Mouse (Mus musculus): ENCODE measurements around the gene Arid4b.

Gene Arid4b

DNA sequence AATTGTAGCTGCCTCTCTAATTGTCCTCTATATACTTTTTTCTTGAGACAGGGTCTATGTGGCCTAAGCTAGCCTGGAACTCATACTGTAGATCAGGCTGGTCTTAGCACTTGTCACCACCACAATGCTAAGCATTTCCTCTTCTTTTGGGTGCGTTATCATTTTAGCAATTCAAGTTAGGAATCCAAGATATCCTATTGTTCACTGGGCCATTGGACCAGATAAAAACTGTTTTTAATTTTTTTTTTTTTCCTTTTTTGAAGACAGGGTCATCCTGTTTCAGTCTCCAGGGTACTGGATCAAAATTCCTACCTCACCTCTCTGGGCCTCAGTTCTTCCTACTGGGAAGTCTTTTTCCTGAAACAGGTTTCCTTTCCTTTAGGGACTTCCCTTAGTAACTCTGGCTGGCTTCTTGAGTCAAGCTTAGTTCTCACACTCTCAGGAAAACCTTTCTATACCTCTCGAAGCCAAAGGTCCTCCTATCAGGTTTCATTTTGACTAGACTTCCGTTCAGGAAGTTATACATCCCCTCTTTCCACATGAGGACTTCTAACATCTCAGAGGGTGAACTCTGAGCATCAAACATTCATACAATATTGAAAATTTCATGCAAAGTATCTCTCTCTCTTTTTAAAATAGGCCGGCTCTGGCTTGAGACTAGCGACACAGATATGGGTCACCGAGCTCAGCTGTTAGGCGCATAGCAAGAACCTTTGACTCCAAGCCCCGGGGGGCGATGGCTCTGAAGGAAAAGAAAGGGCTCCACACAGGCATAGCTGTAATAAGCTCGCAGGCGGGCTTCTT is 621 bp upstream of the Arid4b start:
- DNase-seq (ENCODE audit: low read depth) = no peak

DNA sequence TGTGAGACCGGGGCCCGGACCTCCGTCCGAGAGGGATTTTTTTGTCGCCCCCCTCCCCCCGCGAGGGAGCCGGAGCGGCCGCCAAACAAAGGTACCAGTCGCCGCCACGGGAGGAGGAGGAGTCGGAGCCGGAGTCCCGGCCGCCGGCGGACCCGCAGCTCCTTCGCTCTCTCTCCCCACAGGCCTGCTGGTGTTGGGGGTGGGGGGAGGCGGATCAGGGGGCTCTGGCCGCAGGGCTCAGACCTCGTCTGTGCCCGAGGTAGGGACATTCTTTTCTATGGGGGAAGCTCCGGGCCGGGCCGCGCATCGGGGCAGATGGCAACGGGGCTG is 875 bp downstream of the Arid4b start:
- DNase-seq (ENCODE audit: low read depth) = no peak

DNA sequence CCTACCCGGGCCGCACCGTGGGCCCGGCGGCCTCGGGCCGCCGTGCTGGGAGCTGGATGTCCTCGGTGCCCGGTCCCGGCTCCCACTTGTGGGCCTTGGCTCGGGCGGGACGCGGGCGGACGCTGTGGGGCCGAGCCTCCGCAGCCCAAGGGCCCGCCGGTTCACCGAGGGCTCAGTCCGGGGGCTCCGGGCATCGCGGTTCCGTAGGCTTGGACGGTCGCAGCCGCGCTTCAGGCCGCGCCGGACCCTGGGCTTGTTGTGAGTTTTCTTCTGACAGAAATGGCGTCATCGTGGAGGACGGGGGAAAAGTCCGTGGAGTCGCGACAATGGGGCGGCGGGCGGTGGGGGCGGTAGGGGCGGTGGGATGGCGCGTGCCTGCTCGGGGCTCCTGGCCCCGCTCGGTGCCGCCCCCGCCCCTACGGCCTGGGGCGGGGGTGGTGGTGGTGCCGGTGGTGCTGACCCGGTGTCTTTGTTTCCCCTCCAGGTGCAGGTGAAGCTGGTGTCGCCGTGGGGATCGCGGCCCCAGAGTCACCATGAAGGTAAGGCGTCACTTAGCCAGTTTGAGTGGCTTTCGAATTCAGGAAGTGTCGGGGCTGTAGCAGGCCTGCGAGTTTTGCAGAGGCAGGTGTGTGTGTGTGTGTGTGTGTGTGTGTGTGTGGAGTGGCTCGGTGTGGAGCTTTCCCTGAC is 1.5 kb downstream of the Arid4b start:
- no peak for DNase-seq (ENCODE audit: low read depth)

DNA sequence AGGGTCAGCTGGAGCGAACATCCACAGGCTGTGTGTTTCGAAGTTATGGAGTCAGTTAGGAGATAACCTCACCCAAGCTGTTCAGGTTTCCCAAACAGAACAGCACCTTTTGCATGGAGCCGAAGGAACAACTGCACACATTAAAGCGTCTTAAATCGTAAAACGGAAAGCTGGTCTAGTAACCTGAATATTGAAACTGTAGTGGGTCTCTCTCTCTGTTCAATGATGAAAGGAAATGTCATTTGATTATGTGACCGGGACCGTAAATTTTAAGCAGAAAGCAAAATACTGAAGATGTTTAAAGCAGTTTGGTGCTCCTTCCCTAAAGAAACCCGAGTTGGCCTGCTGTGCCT is 2.0 kb downstream of the Arid4b start:
- no peak for DNase-seq (ENCODE audit: low read depth)

DNA sequence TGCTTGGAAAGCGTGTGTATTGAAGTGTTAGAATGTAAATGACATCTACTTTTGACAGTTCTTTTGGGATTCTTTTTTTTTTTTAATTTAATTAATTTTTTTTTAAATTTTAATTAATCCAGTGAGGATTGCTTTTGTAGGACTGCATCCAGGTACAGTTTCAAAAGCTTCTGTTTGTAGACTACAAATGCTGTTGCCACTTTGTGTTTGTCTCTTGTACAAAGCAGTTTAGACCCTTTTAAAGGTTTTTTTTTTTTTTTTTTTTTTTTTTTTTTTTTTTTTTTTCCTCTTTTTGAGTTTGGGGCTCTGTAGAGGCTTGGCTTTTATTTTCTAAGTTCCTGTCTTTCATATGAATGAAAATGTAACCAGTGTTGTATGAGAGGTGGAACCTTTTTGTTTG is 2.7 kb downstream of the Arid4b start:
- DNase-seq (ENCODE audit: low read depth) = no peak

DNA sequence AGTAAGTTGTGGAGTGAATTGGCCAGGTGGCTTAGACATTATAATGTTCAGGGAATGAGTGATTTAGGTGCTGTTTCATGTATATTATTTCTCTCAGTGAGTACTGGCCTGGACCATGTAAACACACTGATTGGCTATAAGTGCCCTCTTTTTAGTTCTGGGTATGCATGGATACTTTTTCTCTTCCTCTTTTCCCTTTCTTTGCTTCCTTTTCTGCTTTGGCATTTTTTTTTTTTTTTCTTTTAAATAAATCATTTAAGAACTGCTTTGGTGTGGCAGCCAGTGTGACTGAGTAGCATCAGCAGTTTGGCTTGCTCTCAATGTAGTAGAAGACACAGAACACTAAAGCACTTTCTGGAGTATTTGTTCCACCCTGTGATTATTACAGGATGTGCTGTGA is 5.0 kb downstream of the Arid4b start:
- no peak for DNase-seq (ENCODE audit: low read depth)

DNA sequence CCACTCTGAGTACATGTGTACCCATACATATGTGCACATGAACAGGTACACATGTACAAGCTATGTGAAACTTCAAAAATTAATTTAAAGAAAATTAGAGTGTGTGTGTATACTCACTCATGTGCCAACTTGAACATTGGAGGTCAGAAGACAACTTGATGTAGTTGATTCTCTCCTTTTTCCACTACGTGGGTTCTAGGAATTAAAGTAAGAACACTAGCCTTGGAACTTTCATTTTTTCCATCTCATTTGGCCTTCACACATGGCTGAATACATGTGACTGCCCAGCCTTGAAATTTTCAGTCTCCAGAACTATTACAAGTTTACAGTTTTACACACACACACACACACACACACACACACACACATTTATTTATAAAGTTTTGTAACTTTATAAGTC is 6.3 kb downstream of the Arid4b start:
- no peak for DNase-seq (ENCODE audit: low read depth)

DNA sequence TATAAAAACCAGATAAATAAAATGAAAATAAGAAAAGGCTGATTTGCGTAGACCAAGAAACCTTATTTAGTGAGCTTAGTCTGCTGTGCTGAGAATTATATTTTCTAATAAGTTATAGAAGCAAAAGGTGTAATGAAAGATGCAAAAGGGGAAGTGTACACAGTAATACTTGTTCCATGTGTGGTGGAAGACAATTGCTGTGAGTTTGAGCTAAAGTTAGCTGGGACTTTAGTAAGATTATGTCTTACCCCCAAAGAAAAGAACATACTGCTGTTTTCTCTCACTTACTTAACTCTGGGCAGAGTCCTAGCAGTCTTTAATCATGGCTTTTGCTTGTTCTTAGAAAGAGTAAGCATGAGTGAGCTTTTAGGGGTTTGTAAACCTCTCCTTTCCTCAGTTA is 11.3 kb downstream of the Arid4b start:
- DNase-seq (ENCODE audit: low read depth) = no peak

DNA sequence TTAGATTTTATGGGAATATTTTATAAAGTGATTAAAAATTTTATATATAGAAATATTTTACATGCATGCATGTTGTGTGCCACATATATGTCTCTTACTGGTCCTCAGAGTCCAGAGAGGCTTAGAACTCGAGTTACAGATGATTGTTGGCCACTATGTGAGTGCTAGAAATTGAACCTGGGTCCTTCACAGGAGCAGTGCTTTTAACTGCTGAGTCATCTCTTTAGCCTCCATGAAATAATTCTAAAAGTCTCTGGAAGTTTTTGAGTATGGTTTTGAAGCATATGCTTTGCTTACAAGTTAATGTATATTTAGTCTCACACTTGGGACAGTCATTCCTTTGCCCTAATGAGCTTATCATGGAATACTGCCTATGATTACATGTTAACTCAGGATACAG is 12.3 kb downstream of the Arid4b start:
- no peak for DNase-seq (ENCODE audit: low read depth)

DNA sequence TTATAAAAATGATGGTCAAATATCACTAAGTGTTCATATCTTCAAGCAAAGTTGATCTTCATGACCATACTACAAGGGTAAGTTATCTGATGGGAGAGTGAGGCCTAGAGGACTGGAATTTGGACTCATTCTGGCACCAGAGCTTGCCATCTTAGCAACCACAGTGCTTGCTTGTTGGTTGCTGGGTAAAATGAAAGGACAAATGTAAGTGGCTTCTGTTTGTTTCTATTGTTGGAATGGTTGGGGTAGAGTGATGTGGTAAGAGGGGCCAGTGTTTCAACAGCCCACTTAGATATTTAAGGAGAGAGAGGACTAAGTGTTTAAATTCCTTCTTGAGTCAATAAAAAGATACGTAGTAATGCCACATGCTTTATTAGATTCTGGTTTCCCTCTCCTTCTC is 25.6 kb downstream of the Arid4b start:
- no peak for DNase-seq (ENCODE audit: low read depth)

DNA sequence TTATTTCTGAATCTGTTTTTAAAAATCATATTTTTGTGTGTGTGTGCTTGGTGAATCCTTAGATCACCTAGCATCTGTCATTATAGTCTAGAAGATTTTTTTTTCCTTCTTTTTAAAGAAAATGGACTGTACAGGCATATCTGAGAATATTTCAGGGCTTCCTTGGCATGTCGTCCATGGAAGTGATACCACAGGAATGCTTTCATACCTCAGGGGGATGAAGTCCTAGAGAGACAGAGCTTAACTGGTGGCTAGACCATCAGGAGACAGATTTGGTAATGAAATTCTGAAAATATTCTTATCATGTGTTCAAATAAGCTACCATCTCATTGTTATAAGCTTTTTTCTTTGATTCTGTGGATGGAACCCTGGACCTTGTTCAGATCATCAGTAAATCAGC is 40.0 kb downstream of the Arid4b start:
- DNase-seq (ENCODE audit: low read depth) = no peak

DNA sequence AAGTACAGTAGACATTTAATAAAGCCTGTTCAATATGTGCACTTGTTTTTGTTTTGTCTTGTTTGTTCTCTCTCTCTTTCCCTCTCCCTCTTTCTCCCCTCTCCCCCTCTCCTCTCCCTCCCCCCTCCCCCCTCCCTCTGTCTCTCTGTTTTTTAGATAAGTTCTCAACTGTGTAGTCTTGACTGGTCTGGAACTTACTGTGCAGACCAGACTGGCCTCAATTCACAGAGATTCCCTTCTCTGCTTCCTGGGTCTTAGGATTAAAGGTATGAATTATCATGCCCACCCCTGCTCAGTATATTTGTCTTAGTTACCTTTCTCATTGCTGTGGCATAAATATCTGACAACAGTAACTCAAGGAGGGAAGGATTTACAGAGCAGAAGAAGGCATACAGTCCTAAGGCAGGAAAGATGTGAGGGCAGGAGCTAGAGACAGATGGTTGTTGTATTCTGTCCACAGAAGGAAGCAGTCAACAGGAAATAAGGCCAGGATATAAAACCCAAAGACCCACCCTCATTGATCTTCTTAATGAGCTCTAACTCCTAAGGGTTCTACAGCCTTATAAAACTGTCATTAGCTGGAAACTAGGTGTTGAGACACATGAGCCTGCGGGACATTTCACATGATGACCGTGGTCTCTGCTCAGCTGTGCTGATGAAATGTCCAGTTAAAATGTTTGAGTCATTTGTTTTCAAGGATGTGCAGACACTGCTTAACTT is 47.3 kb downstream of the Arid4b start:
- no peak for DNase-seq (ENCODE audit: low read depth)

DNA sequence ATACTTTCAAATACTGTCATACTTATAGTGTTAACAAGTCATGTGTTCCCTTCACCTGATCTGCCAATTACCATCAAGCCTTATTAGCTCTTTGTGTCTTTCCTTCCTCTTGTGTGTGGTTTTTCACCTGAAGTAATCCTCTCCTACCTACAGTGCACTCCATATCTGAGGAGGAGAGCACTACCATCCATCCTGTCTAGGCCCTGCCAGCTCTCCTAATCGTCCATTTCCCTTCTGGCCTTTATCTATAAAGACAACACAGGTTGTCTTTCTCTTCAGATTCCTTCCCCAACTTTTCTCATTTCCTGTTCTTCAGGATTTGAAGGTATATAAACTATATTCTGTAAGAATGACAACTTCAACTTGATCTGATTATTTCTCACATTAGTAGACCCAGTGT is 48.1 kb downstream of the Arid4b start:
- no peak for DNase-seq (ENCODE audit: low read depth)

DNA sequence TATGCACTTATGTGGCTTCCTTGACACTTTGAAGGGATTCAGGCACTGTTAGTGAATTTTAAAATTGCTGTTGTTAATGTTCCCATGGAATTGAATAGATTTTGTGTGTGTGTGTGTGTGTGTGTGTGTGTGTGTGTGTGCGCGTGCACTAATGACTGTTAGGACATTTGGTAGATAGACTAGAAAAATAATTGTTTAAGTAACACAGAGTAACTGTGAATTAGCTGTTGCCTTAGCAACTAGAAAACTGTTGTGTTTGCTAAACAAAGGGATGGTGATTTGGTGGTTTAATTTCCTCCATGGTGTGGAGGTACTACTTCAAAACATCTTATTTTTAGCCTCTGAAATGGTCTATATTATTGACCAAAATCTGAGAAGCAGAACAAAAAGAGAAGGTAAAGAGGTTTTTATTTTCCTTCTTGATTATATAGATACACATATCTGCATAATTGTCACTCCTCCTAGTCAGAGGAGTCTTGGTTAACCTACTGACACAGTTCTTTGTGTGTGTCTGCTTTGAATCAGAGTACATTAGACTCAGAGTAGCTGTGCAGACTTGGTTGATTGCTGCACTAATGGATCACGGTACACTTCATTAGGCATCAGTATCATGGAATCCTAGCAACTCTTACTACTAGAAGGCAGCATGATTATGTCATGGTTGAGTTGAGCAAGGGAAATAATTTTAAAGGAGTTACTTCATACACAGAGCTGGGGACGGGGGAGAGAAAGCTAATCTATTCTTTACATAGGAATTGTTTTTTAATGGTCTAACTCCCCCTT is 50.9 kb downstream of the Arid4b start:
- no peak for DNase-seq (ENCODE audit: low read depth)

DNA sequence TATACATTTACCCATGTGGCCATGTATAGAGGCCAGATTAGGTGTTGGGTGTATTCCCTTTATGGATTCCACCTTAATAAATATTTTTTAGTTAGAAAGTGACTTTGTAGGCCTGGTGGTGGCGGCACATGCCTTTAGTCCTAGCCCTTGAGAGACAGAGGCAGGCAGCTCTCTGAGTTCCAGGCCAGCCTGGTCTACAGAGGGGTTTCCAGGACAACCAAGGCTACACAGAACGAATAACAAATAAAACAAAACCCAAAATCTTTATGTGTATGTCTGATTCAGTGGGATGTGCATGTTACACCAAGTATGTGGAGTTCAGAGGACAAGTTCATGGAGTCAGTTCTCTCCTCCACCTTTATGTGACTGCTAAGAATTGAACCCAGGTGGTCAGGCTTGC is 52.8 kb downstream of the Arid4b start:
- no peak for DNase-seq (ENCODE audit: low read depth)

DNA sequence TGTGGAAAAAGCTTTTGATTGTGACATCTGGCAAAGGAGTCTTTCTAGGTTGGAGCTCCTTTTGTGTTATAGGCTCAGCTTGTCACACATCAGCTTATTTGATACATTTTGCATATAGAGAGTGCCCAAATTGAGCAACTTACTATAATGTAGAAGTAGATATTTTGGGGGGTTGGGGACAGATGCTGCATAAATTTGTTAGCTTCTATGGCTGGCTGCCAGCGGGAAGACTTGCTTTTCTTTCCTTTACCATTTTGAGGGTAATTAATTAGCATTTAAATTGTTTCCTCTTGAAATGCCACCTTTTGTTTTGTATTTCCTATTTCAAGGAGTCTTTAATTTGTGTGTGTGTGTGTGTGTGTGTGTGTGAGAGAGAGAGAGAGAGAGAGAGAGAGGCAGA is 68.6 kb downstream of the Arid4b start:
- no peak for DNase-seq (ENCODE audit: low read depth)

DNA sequence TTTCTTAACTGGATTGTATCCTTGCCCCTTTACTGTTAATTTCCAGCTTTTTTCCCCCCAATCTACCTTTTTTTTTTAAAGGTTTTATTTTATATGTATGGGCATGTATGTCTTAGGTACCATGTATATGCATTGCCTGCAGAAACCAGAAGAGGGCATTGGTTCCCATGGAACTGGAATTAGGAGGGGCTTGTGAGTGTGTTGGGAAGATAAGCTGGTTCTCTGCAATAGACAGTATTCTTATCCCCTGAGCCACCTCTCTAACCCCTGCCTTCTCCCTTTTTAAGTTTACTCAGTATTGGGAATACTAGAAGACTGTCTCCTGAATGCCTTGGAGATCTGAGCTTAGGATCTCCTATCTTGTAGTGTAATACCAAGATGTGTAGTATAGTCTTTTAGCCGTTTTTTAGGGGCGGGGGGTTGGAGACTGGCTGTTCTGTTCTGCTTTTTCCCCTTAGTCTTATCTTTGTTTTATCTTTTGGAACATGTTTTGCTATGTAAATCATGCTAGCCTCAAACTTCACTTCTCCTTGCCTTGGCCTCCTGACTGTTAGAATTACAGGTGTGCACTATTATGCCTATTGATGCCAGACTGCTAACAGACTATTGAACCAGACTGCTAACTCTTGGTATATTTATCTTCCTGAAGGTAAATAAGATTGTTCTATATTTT is 79.4 kb downstream of the Arid4b start:
- peak; percentile 82 for DNase-seq (ENCODE audit: low read depth)

DNA sequence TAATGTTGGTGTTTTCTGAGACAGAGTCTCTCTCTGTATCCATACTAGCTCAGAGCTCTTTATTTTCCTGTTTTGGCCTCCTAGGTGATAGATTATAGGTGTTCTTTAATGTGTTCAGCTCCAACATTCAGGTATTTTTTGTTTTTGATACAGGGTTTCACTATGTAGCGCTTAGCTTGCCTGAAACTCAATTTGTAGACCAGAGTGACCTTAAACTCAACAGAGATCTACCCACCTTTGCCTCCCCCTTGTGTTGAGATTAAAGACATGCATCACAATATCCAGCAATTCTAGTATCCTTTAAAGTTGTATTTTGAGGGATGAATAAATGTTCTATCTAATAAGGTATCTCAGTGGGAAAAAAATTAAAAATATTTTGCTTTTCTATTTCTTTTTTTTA is 115.0 kb downstream of the Arid4b start:
- no peak for DNase-seq (ENCODE audit: low read depth)

DNA sequence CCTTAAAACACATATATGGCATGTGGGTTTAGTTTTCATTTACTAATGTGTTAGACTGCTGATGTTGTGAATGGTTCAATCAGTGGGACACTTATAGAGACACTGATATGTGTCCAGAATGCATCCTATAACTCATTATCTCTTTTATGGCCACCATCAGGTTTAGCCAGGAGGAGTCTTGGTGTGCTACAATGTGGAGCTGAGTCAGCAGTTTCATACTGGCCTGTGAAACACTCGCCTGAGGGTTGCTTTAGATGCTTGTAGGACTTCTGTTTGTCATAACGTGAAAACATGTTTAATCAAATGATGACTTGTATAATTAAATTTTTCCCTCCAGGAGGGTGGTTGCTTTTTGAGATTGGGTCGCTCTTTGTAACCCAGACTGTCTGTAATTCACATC is 116.6 kb downstream of the Arid4b start:
- no peak for DNase-seq (ENCODE audit: low read depth)

DNA sequence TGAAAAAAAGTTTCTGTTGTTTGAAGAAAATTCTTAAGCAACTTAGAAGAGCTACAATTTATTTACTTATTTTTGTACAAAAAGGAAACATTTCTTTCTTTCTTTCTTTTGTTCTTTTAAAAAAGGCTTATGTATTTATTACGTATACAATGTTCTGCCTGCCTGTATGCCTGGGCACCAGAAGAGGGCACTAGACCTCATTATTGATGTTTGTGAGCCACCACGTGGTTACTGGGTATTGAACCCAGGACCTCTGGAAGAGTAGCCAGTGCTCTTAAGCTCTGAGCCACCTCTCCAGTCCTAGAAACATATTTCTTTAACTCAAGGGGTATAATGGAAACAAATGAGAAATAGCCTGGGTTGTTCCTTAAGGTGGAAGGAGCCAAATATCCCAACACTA is 182.9 kb downstream of the Arid4b start:
- DNase-seq (ENCODE audit: low read depth) = no peak

Measured in c-Kit-positive CD71-positive TER-119-negative erythroid progenitor cells, embryonic 14.5 days (primary cell).